9 mouse cellular contexts compared by ENCODE assay signal in genomic region chr10:79900951-79901410, GRCm38 (mm10). TPM values are rescaled to one million over a fixed set of nuclear protein-coding genes. Genes with fewer than 3 reads are reported as not detected.
DNase-seq lines count a peak whose midpoint lies in the region; ATAC-seq and TF ChIP-seq lines count a peak whose summit lies in the region.
"Had no signal": no experiment of that assay in that cellular context is flagged by ENCODE, and none has a peak within 500 bp of the region (broad histone marks: within the 10 kb centered on the region; RNA-seq: fewer than 3 reads in every experiment).

No protein-coding gene starts in this region.

- no peak overlapping the region for H3K4me2 ChIP-seq in kidney, postnatal 0 days (ENCODE audit: low read length)
- H3K4me2 ChIP-seq in forebrain, embryonic 16.5 days (ENCODE audit: low read length): no peak overlapping the region

- peaks cover 63% of the 10 kb centered on the region for H3K36me3 ChIP-seq in kidney, postnatal 0 days (ENCODE audit: insufficient read depth, low read length)
- H3K36me3 ChIP-seq in forebrain, embryonic 16.5 days (ENCODE audit: control insufficient read depth, insufficient read depth): peaks cover 16% of the 10 kb centered on the region

- H3K9ac ChIP-seq in kidney, postnatal 0 days (ENCODE audit: low read depth, low read length): no peak overlapping the region
- no peak overlapping the region; the same call in 1 of the 2 replicates for H3K9ac ChIP-seq in forebrain, embryonic 16.5 days (replicated peaks; ENCODE audit: low read depth, low read length)

- H3K9me3 ChIP-seq in kidney, postnatal 0 days (replicated peaks; ENCODE audit: low read length): no peaks in the 10 kb centered on the region
- no peaks in the 10 kb centered on the region for H3K9me3 ChIP-seq in forebrain, embryonic 16.5 days (ENCODE audit: control insufficient read depth, low read length)

- DNase-seq in kidney, postnatal 0 days (ENCODE audit: low spot score): no peak
- no peak for DNase-seq in kidney, postnatal 25 days
- peak; percentile 68 to 77 for DNase-seq in layer of hippocampus, postnatal 36 days
- peak; percentile 92 for DNase-seq in retina, embryonic 14.5 days (ENCODE audit: low spot score)
- no peak for DNase-seq in ovary, postnatal 14 days (ENCODE audit: low spot score)
- no peak for DNase-seq in thymus, postnatal 36 days

- peak; percentile 51 for TF ChIP-seq CTCF in kidney, postnatal 0 days (IDR thresholded peaks at IDR 0.05; ENCODE audit: low read depth)

- H3K27ac ChIP-seq in kidney, postnatal 0 days: no peak overlapping the region
- H3K27ac ChIP-seq in forebrain, embryonic 16.5 days (ENCODE audit: low read length): no peak overlapping the region

- H3K27me3 ChIP-seq in kidney, postnatal 0 days (ENCODE audit: insufficient read depth, low read length): no peaks in the 10 kb centered on the region
- H3K27me3 ChIP-seq in forebrain, embryonic 16.5 days (replicated peaks; ENCODE audit: control insufficient read depth, insufficient read depth, low read length): no peaks in the 10 kb centered on the region

- WGBS in kidney, postnatal 0 days: 59% methylated on average over 2 of the region's 2 CpGs
- 14% methylated on average over 2 of the region's 2 CpGs for WGBS in forebrain, embryonic 16.5 days

- H3K4me3 ChIP-seq in kidney, postnatal 0 days (replicated peaks; ENCODE audit: low read depth, low read length): no peak overlapping the region
- no peak overlapping the region for H3K4me3 ChIP-seq in forebrain, embryonic 16.5 days (replicated peaks; ENCODE audit: low read length)

- ATAC-seq in kidney, postnatal 0 days (replicated peaks; ENCODE audit: low FRiP score, low read depth): no peak
- ATAC-seq in forebrain, embryonic 16.5 days: peak; percentile 79
- ATAC-seq in megakaryocyte-erythroid progenitor cell, adult 5-6 weeks (replicated peaks; ENCODE audit: low FRiP score, low TSS enrichment, poor library complexity, severe bottlenecking): no peak; the same call in 1 of the 2 replicates

- H3K4me1 ChIP-seq in kidney, postnatal 0 days (replicated peaks; ENCODE audit: insufficient read depth, low read length): no peaks in the 10 kb centered on the region
- H3K4me1 ChIP-seq in forebrain, embryonic 16.5 days (replicated peaks; ENCODE audit: control insufficient read depth, insufficient read depth, low read length): peaks cover 13% of the 10 kb centered on the region

RNA-seq across cellular contexts. Expression of gene Med16, which starts 7.7 kb away (rescaled TPM):
- 44.9 and 49.0 TPM in 2 replicates for polyA plus RNA-seq in kidney, postnatal 0 days (2015; fragmentation: Nextera tagmentation; extraction: Ambion mirVana)
- 53.8 and 54.0 TPM in 2 replicates for polyA plus RNA-seq in forebrain, embryonic 16.5 days (2015; fragmentation: Nextera tagmentation; extraction: Ambion mirVana)
- 10 to 100 TPM; 53.0 to 54.1 TPM for total RNA-seq in layer of hippocampus, postnatal 36 days (2021)
- 17.1 and 21.7 TPM in 2 replicates for total RNA-seq in megakaryocyte-erythroid progenitor cell, adult 5-6 weeks (2014; fragmentation: Nextera tagmentation)
- 9.7 and 9.8 TPM in 2 replicates for total RNA-seq in megakaryocyte-erythroid progenitor cell, adult 5-6 weeks (2017)

RNA-seq across cellular contexts. Expression of gene Gm26602, which starts 9.7 kb away (rescaled TPM):
- polyA plus RNA-seq in kidney, postnatal 0 days (2015; fragmentation: Nextera tagmentation; extraction: Ambion mirVana): 4.8 and 21.6 TPM in 2 replicates
- polyA plus RNA-seq in forebrain, embryonic 16.5 days (2015; fragmentation: Nextera tagmentation; extraction: Ambion mirVana): 17.7 and 36.3 TPM in 2 replicates
- total RNA-seq in layer of hippocampus, postnatal 36 days (2021): not detected
- total RNA-seq in megakaryocyte-erythroid progenitor cell, adult 5-6 weeks (2014; fragmentation: Nextera tagmentation): not detected in 2 replicates
- not detected in 2 replicates for total RNA-seq in megakaryocyte-erythroid progenitor cell, adult 5-6 weeks (2017)
- polyA plus RNA-seq: testis, adult 2 months had no signal

RNA-seq across cellular contexts. Expression of gene Cfd, which starts 10.3 kb away (rescaled TPM):
- 0.13 TPM in 1 of 2 replicates, not detected in the other for polyA plus RNA-seq in kidney, postnatal 0 days (2015; fragmentation: Nextera tagmentation; extraction: Ambion mirVana)
- not detected in 2 replicates for polyA plus RNA-seq in forebrain, embryonic 16.5 days (2015; fragmentation: Nextera tagmentation; extraction: Ambion mirVana)
- total RNA-seq in layer of hippocampus, postnatal 36 days (2021): not detected
- total RNA-seq in megakaryocyte-erythroid progenitor cell, adult 5-6 weeks (2014; fragmentation: Nextera tagmentation): not detected in 2 replicates
- total RNA-seq in megakaryocyte-erythroid progenitor cell, adult 5-6 weeks (2017): not detected in 2 replicates

RNA-seq across cellular contexts. Expression of gene Elane, which starts 14.9 kb away (rescaled TPM):
- polyA plus RNA-seq in kidney, postnatal 0 days (2015; fragmentation: Nextera tagmentation; extraction: Ambion mirVana): 0.14 TPM in 1 of 2 replicates, not detected in the other
- not detected in 2 replicates for polyA plus RNA-seq in forebrain, embryonic 16.5 days (2015; fragmentation: Nextera tagmentation; extraction: Ambion mirVana)
- not detected for total RNA-seq in layer of hippocampus, postnatal 36 days (2021)
- 10.5 TPM in 1 of 2 replicates, not detected in the other for total RNA-seq in megakaryocyte-erythroid progenitor cell, adult 5-6 weeks (2014; fragmentation: Nextera tagmentation)
- total RNA-seq in megakaryocyte-erythroid progenitor cell, adult 5-6 weeks (2017): 0.23 and 1.3 TPM in 2 replicates

RNA-seq across cellular contexts. Expression of gene Kiss1r, which starts 15.8 kb away (rescaled TPM):
- 1.6 and 1.8 TPM in 2 replicates for polyA plus RNA-seq in kidney, postnatal 0 days (2015; fragmentation: Nextera tagmentation; extraction: Ambion mirVana)
- polyA plus RNA-seq in forebrain, embryonic 16.5 days (2015; fragmentation: Nextera tagmentation; extraction: Ambion mirVana): 2.7 and 3.6 TPM in 2 replicates
- total RNA-seq in layer of hippocampus, postnatal 36 days (2021): 1 to 10 TPM; 6.4 to 6.8 TPM
- 0.31 TPM in 1 of 2 replicates, not detected in the other for total RNA-seq in megakaryocyte-erythroid progenitor cell, adult 5-6 weeks (2014; fragmentation: Nextera tagmentation)
- 2.2 TPM in 1 of 2 replicates, not detected in the other for total RNA-seq in megakaryocyte-erythroid progenitor cell, adult 5-6 weeks (2017)

Comparison
In these comparisons a context has a peak if more than half of its experiments do, and no peak if none do; other contexts are left out.
1. DNase-seq: peak in layer of hippocampus, postnatal 36 days (2 of 2) and retina, embryonic 14.5 days (single experiment); none in kidney, postnatal 0 days (single experiment), kidney, postnatal 25 days (0 of 2), ovary, postnatal 14 days (single experiment) and thymus, postnatal 36 days (0 of 2).